Mouse (Mus musculus): ENCODE data around the gene Dtx3.

DNA sequence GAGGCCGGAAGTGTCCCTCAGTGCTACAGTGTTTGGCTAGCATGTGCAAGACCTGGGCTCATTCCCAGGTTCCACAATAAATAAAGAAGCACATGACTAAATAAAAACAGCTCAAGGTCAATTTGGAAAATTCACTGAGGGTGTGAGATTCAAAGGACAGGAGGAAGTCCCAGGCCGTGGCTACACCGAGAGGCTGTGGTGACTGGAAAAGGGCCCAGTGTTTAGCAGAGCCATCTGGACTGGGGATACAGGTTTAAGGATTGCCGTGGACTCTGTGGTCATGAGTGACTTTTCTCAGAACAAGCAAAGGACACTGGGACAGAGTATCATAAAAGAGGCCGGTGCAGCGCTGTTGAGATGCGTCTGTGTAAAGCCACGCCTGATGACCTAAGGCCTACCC is 17.7 kb upstream of the Dtx3 start:
- TF ChIP-seq CTCF (IDR thresholded peaks at IDR 0.05; ENCODE audit: insufficient read depth, low read depth, low read length): no peak
- TF ChIP-seq POLR2A (IDR thresholded peaks at IDR 0.05; ENCODE audit: insufficient read depth, low read depth, low read length): no peak

All from olfactory bulb, adult 2 months (tissue).